In the genomic region with DNA sequence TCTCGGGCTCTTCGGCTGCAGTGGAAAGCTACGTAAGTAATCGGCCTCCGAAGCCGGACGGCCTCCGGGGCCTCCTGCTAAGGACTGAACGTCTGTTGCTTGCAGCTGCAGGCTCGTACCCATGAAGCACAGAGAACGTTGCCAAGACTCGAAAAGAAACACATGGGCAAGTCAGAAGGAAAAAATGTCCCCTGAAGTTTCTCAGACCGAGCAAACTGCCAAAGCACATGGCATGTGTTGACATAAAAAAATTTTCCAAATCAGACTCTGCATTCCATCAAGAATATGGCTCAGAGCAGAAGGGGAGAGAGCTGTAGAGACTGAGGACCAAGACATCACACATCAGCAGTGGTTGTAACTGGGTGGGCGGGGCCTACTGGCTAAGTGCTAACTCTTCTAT, we compare ENCODE assay signal across 10 mouse cellular contexts. TPM values are rescaled to one million over a fixed set of nuclear protein-coding genes. Genes with fewer than 3 reads are reported as not detected.
DNase-seq lines count a peak whose midpoint lies in the region; ATAC-seq and TF ChIP-seq lines count a peak whose summit lies in the region.
"Had no signal": no experiment of that assay in that cellular context is flagged by ENCODE, and none has a peak within 500 bp of the region (broad histone marks: within the 10 kb centered on the region; RNA-seq: fewer than 3 reads in every experiment).

No protein-coding gene starts in this region.

- intact Hi-C loops in heart, adult 2 months (cut with DNase I), result no loop called here

- H3K4me3 ChIP-seq in heart, adult 2 months, result no peak overlapping the region
- no peak overlapping the region for H3K4me3 ChIP-seq in heart, embryonic 10.5 days
- H3K4me3 ChIP-seq in lung, postnatal 0 days (ENCODE audit: low read depth, low read length), result no peak overlapping the region
- no peak overlapping the region for H3K4me3 ChIP-seq in hindbrain, embryonic 13.5 days

- H3K4me2 ChIP-seq in lung, postnatal 0 days (replicated peaks; ENCODE audit: low read depth, low read length), result no peak overlapping the region
- H3K4me2 ChIP-seq in hindbrain, embryonic 13.5 days, result no peak overlapping the region

- H3K27me3 ChIP-seq in heart, adult 2 months (ENCODE audit: control insufficient read depth, insufficient read depth, low read length), result no peaks in the 10 kb centered on the region
- H3K27me3 ChIP-seq in heart, embryonic 10.5 days (ENCODE audit: insufficient read depth, poor library complexity, severe bottlenecking), result no peaks in the 10 kb centered on the region
- H3K27me3 ChIP-seq in lung, postnatal 0 days (replicated peaks; ENCODE audit: insufficient read depth, low read length), result no peaks in the 10 kb centered on the region
- peaks cover 6% of the 10 kb centered on the region; the same call in 1 of the 2 replicates for H3K27me3 ChIP-seq in hindbrain, embryonic 13.5 days

- peak; percentile 39 to 57 for DNase-seq in heart, adult 2 months
- no peak for DNase-seq in heart, embryonic 10.5 days (ENCODE audit: low spot score)
- DNase-seq in Muller cell, postnatal 12 days (ENCODE audit: inconsistent ontology term), result peak; percentile 57
- DNase-seq in heart, adult 8-10 months (ENCODE audit: low spot score), result peak; percentile 48
- peak; percentile 75 for DNase-seq in lung, postnatal 0 days (ENCODE audit: low spot score)
- DNase-seq in thymus, adult 18-20 months, result no peak
- DNase-seq in natural killer cell, adult 2 months (ENCODE audit: low spot score in 2 of 2), result no peak
- DNase-seq: cerebellum, adult 2 months had no signal

- H3K27ac ChIP-seq in heart, adult 2 months, result peak overlapping the region; percentile 9; the same call in 1 of the 2 replicates
- H3K27ac ChIP-seq in heart, embryonic 10.5 days, result no peak overlapping the region
- H3K27ac ChIP-seq in lung, postnatal 0 days (ENCODE audit: low read length), result peak overlapping the region; percentile 11; the same call in 1 of the 2 replicates
- no peak overlapping the region for H3K27ac ChIP-seq in hindbrain, embryonic 13.5 days
- H3K27ac ChIP-seq: liver, embryonic 14.5 days had no signal

- H3K79me2 ChIP-seq in heart, adult 2 months (replicated peaks; ENCODE audit: control insufficient read depth, insufficient read depth, low read length), result no peaks in the 10 kb centered on the region

- peak; percentile 72 for ATAC-seq in lung, postnatal 0 days
- no peak for ATAC-seq in hindbrain, embryonic 13.5 days (ENCODE audit: low FRiP score)

- WGBS in heart, adult 2 months, result 65% methylated on average over 14 of the region's 14 CpGs
- WGBS in heart, embryonic 10.5 days, result 86% methylated on average over 14 of the region's 14 CpGs
- 60% methylated on average over 14 of the region's 14 CpGs for WGBS in lung, postnatal 0 days
- WGBS in hindbrain, embryonic 13.5 days, result 85% methylated on average over 14 of the region's 14 CpGs

- no peak for TF ChIP-seq CTCF in heart, adult 2 months (IDR thresholded peaks at IDR 0.05)
- no peak for TF ChIP-seq CTCF in lung, postnatal 0 days (IDR thresholded peaks at IDR 0.05)

- no peaks in the 10 kb centered on the region; the same call in 1 of the 2 replicates for H3K4me1 ChIP-seq in heart, adult 2 months (ENCODE audit: control insufficient read depth, insufficient read depth, low read length)
- peaks cover 19% of the 10 kb centered on the region for H3K4me1 ChIP-seq in heart, embryonic 10.5 days
- no peaks in the 10 kb centered on the region for H3K4me1 ChIP-seq in lung, postnatal 0 days (ENCODE audit: insufficient read depth, low read depth, low read length)
- peaks cover 8% of the 10 kb centered on the region for H3K4me1 ChIP-seq in hindbrain, embryonic 13.5 days (replicated peaks)

- TF ChIP-seq POLR2A in heart, adult 2 months (IDR thresholded peaks at IDR 0.05; ENCODE audit: insufficient read depth, low read depth, low read length), result no peak

- no peak overlapping the region for H3K9ac ChIP-seq in heart, adult 2 months (ENCODE audit: low read depth, low read length)
- no peak overlapping the region for H3K9ac ChIP-seq in lung, postnatal 0 days (replicated peaks; ENCODE audit: low read depth)
- no peak overlapping the region for H3K9ac ChIP-seq in hindbrain, embryonic 13.5 days
- H3K9ac ChIP-seq: liver, embryonic 14.5 days had no signal

- H3K36me3 ChIP-seq in heart, adult 2 months (ENCODE audit: control insufficient read depth, insufficient read depth, low read length), result no peaks in the 10 kb centered on the region
- no peaks in the 10 kb centered on the region for H3K36me3 ChIP-seq in heart, embryonic 10.5 days
- no peaks in the 10 kb centered on the region for H3K36me3 ChIP-seq in lung, postnatal 0 days (ENCODE audit: insufficient read depth, low read length)
- H3K36me3 ChIP-seq in hindbrain, embryonic 13.5 days, result no peaks in the 10 kb centered on the region

- H3K9me3 ChIP-seq in heart, embryonic 10.5 days, result no peaks in the 10 kb centered on the region
- H3K9me3 ChIP-seq in lung, postnatal 0 days (ENCODE audit: low read length), result no peaks in the 10 kb centered on the region
- H3K9me3 ChIP-seq in hindbrain, embryonic 13.5 days, result no peaks in the 10 kb centered on the region

- no peak for TF ChIP-seq EP300 in heart, adult 2 months (IDR thresholded peaks at IDR 0.05; ENCODE audit: insufficient read depth, low read depth, low read length)
- TF ChIP-seq EP300 in lung, postnatal 0 days (IDR thresholded peaks at IDR 0.05), result peak; percentile 26; the same call in 1 of the 2 replicates

RNA-seq across cellular contexts. Expression of gene Pcnx, which starts 6.8 kb away (rescaled TPM):
- total RNA-seq in heart, adult 2 months (2021), result 10 to 100 TPM; 58.3 to 61.7 TPM
- polyA plus RNA-seq in heart, adult 2 months (2012; rRNA removed), result 25.4 and 42.8 TPM in 2 replicates
- 9.8 and 13.1 TPM in 2 replicates for polyA plus RNA-seq in heart, embryonic 10.5 days (2016; fragmentation: Nextera tagmentation; extraction: Ambion mirVana)
- total RNA-seq in heart, adult 8-10 months (2022), result 10 to 100 TPM; 53.7 to 77.4 (median 69.0) TPM
- polyA plus RNA-seq in lung, postnatal 0 days (2015; fragmentation: Nextera tagmentation; extraction: Ambion mirVana), result 12.8 and 13.5 TPM in 2 replicates
- polyA plus RNA-seq in hindbrain, embryonic 13.5 days (2015; fragmentation: Nextera tagmentation; extraction: Ambion mirVana), result 10.1 and 10.5 TPM in 2 replicates

Comparison
In these comparisons a context has a peak if more than half of its experiments do, and no peak if none do; other contexts are left out.
1. DNase-seq: peak in heart, adult 2 months (2 of 2), Muller cell, postnatal 12 days (single experiment), heart, adult 8-10 months (single experiment) and lung, postnatal 0 days (single experiment); none in heart, embryonic 10.5 days (single experiment), thymus, adult 18-20 months (0 of 2) and natural killer cell, adult 2 months (0 of 2).
2. H3K27ac ChIP-seq: peak in heart, adult 2 months (single experiment) and lung, postnatal 0 days (single experiment); none in heart, embryonic 10.5 days (single experiment) and hindbrain, embryonic 13.5 days (single experiment).